Mouse (Mus musculus): ENCODE data around the gene Rad9a. TPM values are rescaled to one million over a fixed set of nuclear protein-coding genes. Genes with fewer than 3 reads are reported as not detected.

Rad9a gene
- polyA plus RNA-seq, 1 experiment from 2014 or later, result 26.1 TPM

DNA sequence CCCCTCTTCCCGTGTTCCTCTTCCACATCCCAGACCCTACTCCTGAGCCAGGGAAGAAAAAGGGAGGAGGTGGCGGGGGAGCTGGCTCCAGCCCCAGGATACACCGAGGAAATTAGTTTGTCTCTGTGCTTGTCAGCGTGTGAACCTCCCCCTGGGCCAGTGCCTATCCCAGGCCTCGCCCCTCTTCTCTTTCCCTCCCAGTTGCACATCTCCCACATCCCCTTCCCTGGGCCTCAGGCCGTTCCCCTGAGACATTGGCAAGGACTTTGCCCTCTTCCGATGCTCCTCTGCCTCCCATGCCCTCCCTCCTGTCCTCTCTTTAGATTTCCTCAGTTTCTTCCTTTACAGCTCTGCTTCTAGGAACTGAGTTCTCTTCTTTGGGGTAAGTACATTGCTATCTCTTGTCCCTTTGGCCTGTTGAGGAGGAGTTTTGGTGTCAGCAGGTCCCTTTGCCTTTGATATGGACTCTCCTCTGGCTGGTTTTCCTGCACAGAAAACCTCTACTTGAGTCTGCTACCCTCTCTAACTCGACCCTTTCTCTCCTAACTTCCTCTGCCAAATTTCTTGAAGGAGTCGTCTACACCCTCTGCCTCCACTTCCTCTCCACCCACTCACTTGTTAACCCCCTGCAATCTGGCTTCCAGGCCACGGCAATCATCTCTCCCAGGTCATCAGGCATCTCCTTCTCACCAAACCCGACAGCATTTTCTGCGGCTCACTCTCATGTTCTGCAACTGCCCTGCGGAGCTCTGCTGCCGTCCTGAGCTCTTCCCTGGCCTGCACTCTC, 19.7 kb upstream of the Rad9a start:
- Histone ChIP-seq H3K4me3 (replicated peaks; ENCODE audit: low read length) (no peak overlapping the region), H3K36me3 (ENCODE audit: control insufficient read depth, insufficient read depth) (no peaks in the 10 kb centered on the region), H3K4me2 (ENCODE audit: low read length) (no peak overlapping the region), H3K27me3 (replicated peaks; ENCODE audit: control insufficient read depth, insufficient read depth, low read length) (peaks cover 5% of the 10 kb centered on the region), H3K9ac (replicated peaks; ENCODE audit: low read depth, low read length) (0 out of 2 replicates have a peak overlapping the region, but pooled peaks have one; percentile 5), H3K9me3 (ENCODE audit: control insufficient read depth, low read length) (no peaks in the 10 kb centered on the region), H3K4me1 (replicated peaks; ENCODE audit: control insufficient read depth, insufficient read depth, low read length) (peaks cover 15% of the 10 kb centered on the region), H3K27ac (ENCODE audit: low read length) (no peak overlapping the region)
- WGBS, result 44% methylated on average over 14 of the region's 14 CpGs
- ATAC-seq, result no peak

DNA sequence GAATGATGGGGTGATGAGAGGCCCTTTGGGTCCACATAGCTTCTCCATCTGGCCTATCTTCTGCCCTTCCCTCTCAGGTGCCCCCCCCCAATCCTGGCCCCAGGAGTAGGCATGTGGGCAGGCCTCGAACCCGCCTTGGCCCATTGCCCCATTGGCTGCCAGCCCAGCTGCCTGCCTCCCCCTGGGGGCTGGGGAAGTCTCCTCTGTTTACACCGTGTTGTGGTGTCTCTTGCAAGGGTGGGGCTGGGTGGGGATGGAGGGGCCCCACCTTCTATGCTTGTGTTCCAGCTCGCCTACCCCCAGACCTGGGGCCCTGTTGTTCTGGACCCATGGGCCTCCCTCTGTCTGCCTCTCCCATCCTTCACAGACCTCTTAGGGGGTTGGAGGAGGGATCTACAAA, 19.0 kb upstream of the Rad9a start:
- 52% methylated on average over 4 of the region's 4 CpGs for WGBS
- Histone ChIP-seq H3K36me3 (ENCODE audit: control insufficient read depth, insufficient read depth) (no peaks in the 10 kb centered on the region), H3K9me3 (ENCODE audit: control insufficient read depth, low read length) (no peaks in the 10 kb centered on the region), H3K9ac (replicated peaks; ENCODE audit: low read depth, low read length) (no peak overlapping the region), H3K27ac (ENCODE audit: low read length) (no peak overlapping the region), H3K27me3 (replicated peaks; ENCODE audit: control insufficient read depth, insufficient read depth, low read length) (peaks cover 9% of the 10 kb centered on the region), H3K4me1 (replicated peaks; ENCODE audit: control insufficient read depth, insufficient read depth, low read length) (peaks cover 17% of the 10 kb centered on the region), H3K4me2 (ENCODE audit: low read length) (no peak overlapping the region), H3K4me3 (replicated peaks; ENCODE audit: low read length) (no peak overlapping the region)
- ATAC-seq, result no peak

DNA sequence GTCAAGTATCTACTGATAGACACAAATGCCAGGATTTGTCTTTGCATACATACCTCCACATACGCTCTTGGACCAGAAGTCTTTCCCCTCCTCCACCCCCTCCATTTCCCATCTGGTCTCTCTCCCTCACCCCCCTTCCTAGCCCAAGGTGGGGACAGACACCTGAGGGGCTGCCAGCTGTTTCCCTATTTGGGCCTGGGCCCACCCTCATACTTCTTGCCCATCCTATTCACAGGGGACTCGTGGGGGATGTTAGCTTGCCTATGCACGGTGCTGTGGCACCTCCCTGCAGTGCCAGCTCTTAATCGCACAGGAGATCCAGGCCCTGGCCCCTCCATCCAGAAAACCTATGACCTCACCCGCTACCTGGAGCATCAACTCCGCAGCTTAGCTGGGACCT, 18.5 kb upstream of the Rad9a start:
- ATAC-seq, result no peak
- Histone ChIP-seq H3K9ac (replicated peaks; ENCODE audit: low read depth, low read length) (no peak overlapping the region), H3K4me1 (replicated peaks; ENCODE audit: control insufficient read depth, insufficient read depth, low read length) (peaks cover 21% of the 10 kb centered on the region), H3K36me3 (ENCODE audit: control insufficient read depth, insufficient read depth) (no peaks in the 10 kb centered on the region), H3K27me3 (replicated peaks; ENCODE audit: control insufficient read depth, insufficient read depth, low read length) (peaks cover 10% of the 10 kb centered on the region), H3K9me3 (ENCODE audit: control insufficient read depth, low read length) (no peaks in the 10 kb centered on the region), H3K4me2 (ENCODE audit: low read length) (no peak overlapping the region), H3K27ac (ENCODE audit: low read length) (no peak overlapping the region), H3K4me3 (replicated peaks; ENCODE audit: low read length) (no peak overlapping the region)
- WGBS, result 79% methylated on average over 6 of the region's 6 CpGs

DNA sequence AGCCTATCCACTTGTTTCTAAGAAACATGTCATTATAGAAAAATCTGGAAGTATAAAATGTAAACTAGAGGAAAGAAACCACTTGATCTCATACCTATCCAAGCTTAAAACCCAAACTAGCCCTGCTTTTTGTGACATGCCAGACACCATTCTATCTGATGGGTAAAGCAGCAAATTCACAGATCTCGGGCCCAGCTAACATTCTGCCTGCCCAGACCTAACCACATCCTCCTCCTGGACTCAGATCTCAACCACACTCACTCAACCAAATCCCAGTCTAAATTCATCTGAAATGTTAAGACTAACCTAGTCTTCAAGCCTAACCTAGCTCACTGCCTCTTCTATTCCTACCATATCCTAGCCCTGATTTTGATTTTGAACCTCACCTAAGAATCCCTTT, 17.3 kb upstream of the Rad9a start:
- no peaks in the 10 kb centered on the region for H3K36me3 ChIP-seq (ENCODE audit: control insufficient read depth, insufficient read depth)
- H3K4me2 ChIP-seq (ENCODE audit: low read length), result no peak overlapping the region
- peaks cover 10% of the 10 kb centered on the region for H3K27me3 ChIP-seq (replicated peaks; ENCODE audit: control insufficient read depth, insufficient read depth, low read length)
- H3K4me3 ChIP-seq (replicated peaks; ENCODE audit: low read length), result no peak overlapping the region
- 67% methylated on average over 1 of the region's 1 CpGs for WGBS
- H3K27ac ChIP-seq (ENCODE audit: low read length), result no peak overlapping the region
- H3K4me1 ChIP-seq (replicated peaks; ENCODE audit: control insufficient read depth, insufficient read depth, low read length), result peaks cover 32% of the 10 kb centered on the region
- no peak for ATAC-seq
- H3K9me3 ChIP-seq (ENCODE audit: control insufficient read depth, low read length), result no peaks in the 10 kb centered on the region
- no peak overlapping the region for H3K9ac ChIP-seq (replicated peaks; ENCODE audit: low read depth, low read length)

DNA sequence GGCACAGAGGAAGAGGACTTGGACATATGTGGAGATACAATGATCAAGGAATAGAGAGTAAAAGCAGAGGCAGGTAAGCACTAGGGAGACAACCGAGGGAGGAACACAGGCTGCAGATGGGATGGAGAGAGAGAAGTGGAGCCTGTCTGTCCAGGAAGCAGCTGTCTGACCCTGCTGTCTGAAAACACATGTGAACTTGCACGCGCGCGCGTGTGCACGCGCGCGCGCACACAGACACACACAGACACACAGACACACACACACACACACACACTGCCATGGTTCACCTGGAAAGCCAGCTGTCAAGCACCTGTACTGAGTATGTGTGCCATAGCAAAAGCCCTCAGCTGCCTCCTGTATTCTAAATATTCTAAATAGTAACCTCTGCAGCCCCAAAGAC, 16.8 kb upstream of the Rad9a start:
- 81% methylated on average over 11 of the region's 11 CpGs for WGBS
- no peaks in the 10 kb centered on the region for H3K9me3 ChIP-seq (ENCODE audit: control insufficient read depth, low read length)
- no peak overlapping the region for H3K9ac ChIP-seq (replicated peaks; ENCODE audit: low read depth, low read length)
- no peak overlapping the region for H3K27ac ChIP-seq (ENCODE audit: low read length)
- H3K36me3 ChIP-seq (ENCODE audit: control insufficient read depth, insufficient read depth), result no peaks in the 10 kb centered on the region
- peaks cover 32% of the 10 kb centered on the region for H3K4me1 ChIP-seq (replicated peaks; ENCODE audit: control insufficient read depth, insufficient read depth, low read length)
- no peak overlapping the region for H3K4me3 ChIP-seq (replicated peaks; ENCODE audit: low read length)
- ATAC-seq, result no peak
- peaks cover 15% of the 10 kb centered on the region for H3K27me3 ChIP-seq (replicated peaks; ENCODE audit: control insufficient read depth, insufficient read depth, low read length)
- no peak overlapping the region for H3K4me2 ChIP-seq (ENCODE audit: low read length)

DNA sequence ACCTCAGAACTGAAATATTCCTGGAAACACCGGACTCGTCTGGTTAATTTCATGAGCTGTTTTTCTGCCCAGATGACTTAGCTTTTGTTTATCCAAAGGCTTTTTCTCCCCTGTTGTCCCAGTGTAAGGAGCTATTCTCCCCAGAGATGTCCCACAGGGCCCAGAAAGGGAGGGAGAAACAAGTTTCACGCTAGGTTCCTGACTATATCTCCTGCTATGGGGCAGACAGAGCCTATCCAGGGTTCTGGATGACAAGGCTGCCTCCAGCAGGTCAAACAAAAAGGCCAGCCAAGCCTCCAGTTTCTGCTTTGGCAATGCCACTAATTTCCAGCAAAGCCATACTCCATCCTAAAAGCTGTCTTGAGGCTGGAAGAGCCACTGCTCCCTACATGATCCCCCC, 16.4 kb upstream of the Rad9a start:
- H3K4me3 ChIP-seq (replicated peaks; ENCODE audit: low read length), result no peak overlapping the region
- H3K9ac ChIP-seq (replicated peaks; ENCODE audit: low read depth, low read length), result no peak overlapping the region
- no peaks in the 10 kb centered on the region for H3K36me3 ChIP-seq (ENCODE audit: control insufficient read depth, insufficient read depth)
- 44% methylated on average over 3 of the region's 3 CpGs for WGBS
- no peak overlapping the region for H3K4me2 ChIP-seq (ENCODE audit: low read length)
- peaks cover 32% of the 10 kb centered on the region for H3K4me1 ChIP-seq (replicated peaks; ENCODE audit: control insufficient read depth, insufficient read depth, low read length)
- no peaks in the 10 kb centered on the region for H3K9me3 ChIP-seq (ENCODE audit: control insufficient read depth, low read length)
- no peak for ATAC-seq
- no peak overlapping the region for H3K27ac ChIP-seq (ENCODE audit: low read length)
- peaks cover 20% of the 10 kb centered on the region for H3K27me3 ChIP-seq (replicated peaks; ENCODE audit: control insufficient read depth, insufficient read depth, low read length)

DNA sequence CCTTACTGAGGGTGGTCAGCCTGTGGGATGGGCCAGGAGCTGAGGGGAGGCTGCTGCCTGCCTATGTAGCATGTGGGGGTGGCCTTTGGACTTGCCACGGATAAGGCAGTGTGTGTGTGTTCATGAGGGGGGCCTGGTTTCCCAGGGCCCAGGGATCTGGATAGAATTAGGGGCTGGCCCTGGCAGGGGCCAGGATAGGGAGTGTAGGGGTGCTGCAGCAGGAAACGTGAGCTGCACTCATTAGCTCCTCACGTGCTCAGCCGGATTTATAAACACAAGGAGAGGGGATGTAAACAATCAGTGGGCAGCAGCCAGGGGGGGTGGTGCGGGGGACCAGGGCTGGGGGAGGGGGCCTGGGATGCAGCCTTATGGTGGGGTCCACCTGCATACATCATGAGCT, 15.7 kb upstream of the Rad9a start:
- WGBS, result 6% methylated on average over 5 of the region's 5 CpGs
- H3K4me2 ChIP-seq (ENCODE audit: low read length), result no peak overlapping the region
- peaks cover 20% of the 10 kb centered on the region for H3K27me3 ChIP-seq (replicated peaks; ENCODE audit: control insufficient read depth, insufficient read depth, low read length)
- ATAC-seq, result no peak
- no peak overlapping the region for H3K4me3 ChIP-seq (replicated peaks; ENCODE audit: low read length)
- no peaks in the 10 kb centered on the region for H3K9me3 ChIP-seq (ENCODE audit: control insufficient read depth, low read length)
- no peaks in the 10 kb centered on the region for H3K36me3 ChIP-seq (ENCODE audit: control insufficient read depth, insufficient read depth)
- H3K9ac ChIP-seq (replicated peaks; ENCODE audit: low read depth, low read length), result no peak overlapping the region
- peaks cover 32% of the 10 kb centered on the region for H3K4me1 ChIP-seq (replicated peaks; ENCODE audit: control insufficient read depth, insufficient read depth, low read length)
- H3K27ac ChIP-seq (ENCODE audit: low read length), result no peak overlapping the region

DNA sequence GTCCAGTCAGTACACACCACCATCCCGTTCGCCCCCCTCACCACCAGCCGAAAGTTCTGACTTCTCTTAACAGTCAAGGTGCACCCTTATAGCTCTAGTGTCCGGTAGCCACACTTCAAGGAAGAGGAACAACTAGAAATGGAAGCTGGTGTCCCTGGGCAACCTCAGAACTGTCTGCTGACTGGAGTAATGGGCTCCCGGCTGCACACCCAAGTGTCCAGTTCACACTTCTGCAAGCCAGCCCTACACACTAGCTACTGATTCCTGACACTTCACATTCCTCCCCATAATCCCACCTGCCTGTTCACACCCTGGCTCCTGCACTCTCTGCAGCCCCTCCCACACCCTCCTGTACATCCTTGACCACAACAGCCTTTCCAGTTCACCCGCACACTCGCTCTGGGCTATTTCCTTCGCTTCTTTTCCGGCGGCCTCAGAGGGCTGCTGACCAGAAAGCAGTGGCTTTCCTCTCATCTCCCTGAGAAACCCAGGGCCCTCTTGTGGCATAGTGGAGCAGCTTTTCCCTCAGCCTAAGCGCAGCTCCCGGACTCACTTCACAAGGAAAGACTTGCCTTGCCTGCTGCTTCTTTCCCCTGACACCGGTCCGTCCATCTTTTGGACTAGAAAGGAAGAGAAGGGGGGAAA, 14.7 kb upstream of the Rad9a start:
- no peak for ATAC-seq
- no peak overlapping the region for H3K9ac ChIP-seq (replicated peaks; ENCODE audit: low read depth, low read length)
- H3K9me3 ChIP-seq (ENCODE audit: control insufficient read depth, low read length), result no peaks in the 10 kb centered on the region
- WGBS, result 24% methylated on average over 14 of the region's 14 CpGs
- H3K36me3 ChIP-seq (ENCODE audit: control insufficient read depth, insufficient read depth), result no peaks in the 10 kb centered on the region
- no peak overlapping the region; the same call in 1 of the 2 replicates for H3K4me2 ChIP-seq (ENCODE audit: low read length)
- H3K4me1 ChIP-seq (replicated peaks; ENCODE audit: control insufficient read depth, insufficient read depth, low read length), result peaks cover 32% of the 10 kb centered on the region
- H3K27me3 ChIP-seq (replicated peaks; ENCODE audit: control insufficient read depth, insufficient read depth, low read length), result peaks cover 20% of the 10 kb centered on the region
- H3K4me3 ChIP-seq (replicated peaks; ENCODE audit: low read length), result no peak overlapping the region
- H3K27ac ChIP-seq (ENCODE audit: low read length), result no peak overlapping the region

DNA sequence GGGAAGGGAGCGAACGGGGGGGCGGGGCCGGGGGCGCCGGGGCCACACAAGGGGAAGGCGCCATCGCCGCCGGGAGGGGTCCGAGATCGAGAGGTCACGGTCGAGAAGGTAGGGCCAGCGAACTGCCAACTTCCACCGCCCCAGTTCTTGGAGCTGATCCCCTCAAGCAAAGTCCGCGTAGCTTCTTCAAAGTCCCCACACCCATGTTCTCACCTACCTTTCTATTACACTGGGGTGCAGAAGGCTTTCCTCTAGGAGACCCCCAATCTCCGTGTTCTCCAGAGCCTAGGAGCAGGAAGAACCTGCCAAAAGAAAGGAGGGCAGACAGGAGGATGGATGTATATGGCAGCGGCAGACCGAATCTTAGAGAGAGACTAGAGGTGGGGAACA, 14.0 kb upstream of the Rad9a start:
- no peaks in the 10 kb centered on the region for H3K36me3 ChIP-seq (ENCODE audit: control insufficient read depth, insufficient read depth)
- peaks cover 25% of the 10 kb centered on the region for H3K4me1 ChIP-seq (replicated peaks; ENCODE audit: control insufficient read depth, insufficient read depth, low read length)
- H3K27ac ChIP-seq (ENCODE audit: low read length), result no peak overlapping the region
- H3K9me3 ChIP-seq (ENCODE audit: control insufficient read depth, low read length), result no peaks in the 10 kb centered on the region
- H3K4me2 ChIP-seq (ENCODE audit: low read length), result peak overlapping the region; percentile 96
- H3K9ac ChIP-seq (replicated peaks; ENCODE audit: low read depth, low read length), result peak overlapping the region; percentile 30; the same call in 1 of the 2 replicates
- ATAC-seq, result no peak
- WGBS, result 4% methylated on average over 17 of the region's 21 CpGs
- peaks cover 20% of the 10 kb centered on the region for H3K27me3 ChIP-seq (replicated peaks; ENCODE audit: control insufficient read depth, insufficient read depth, low read length)
- peak overlapping the region; percentile 54 for H3K4me3 ChIP-seq (replicated peaks; ENCODE audit: low read length)
